Mouse (Mus musculus) heart, embryonic 14.5 days (tissue): Measurements from ENCODE around the gene Bpgm. TPM values are rescaled to one million over a fixed set of nuclear protein-coding genes. Genes with fewer than 3 reads are reported as not detected.

Experiments used
- ATAC-seq: fragments of 200-750 bp; cut with Nextera tagmentation; 2 replicates; pipeline ENCODE4 v1.8.0; 2017; ENCODE audit warnings: low read depth, moderate TSS enrichment; ENCODE audit not compliant: insufficient number of reproducible peaks, insufficient read depth, low FRiP score
- H3K27ac ChIP-seq, 2 experiments: fragments of 200-500 bp in 1 of 2; fragments of 300-500 bp in 1 of 2; sonication (generic) in 1 of 2; replicated peaks in 1 of 2; 2 replicates each; pipeline ENCODE4 v1.5.1; 2012 to 2014; ENCODE audit warnings: low read depth in 2 of 2, low read length in 2 of 2, control low read depth in 1 of 2, mild to moderate bottlenecking in 1 of 2, mixed read lengths in 1 of 2; ENCODE audit not compliant: control insufficient read depth in 1 of 2, insufficient read depth in 1 of 2
- H3K27me3 ChIP-seq: fragments of 300-500 bp; sonication (generic); 2 replicates; pipeline ENCODE4 v1.6.1; 2014; ENCODE audit warnings: mild to moderate bottlenecking, low read length, control low read depth; ENCODE audit not compliant: control insufficient read depth, insufficient read depth
- H3K36me3 ChIP-seq: fragments of 300-500 bp; sonication (generic); 2 replicates; pipeline ENCODE4 v1.6.1; 2014; ENCODE audit warnings: mild to moderate bottlenecking, control low read depth, low read length, mixed read lengths; ENCODE audit not compliant: control insufficient read depth, insufficient read depth
- H3K4me1 ChIP-seq, 2 experiments: fragments of 200-500 bp in 1 of 2; fragments of 300-500 bp in 1 of 2; sonication (generic) in 1 of 2; 2 replicates each; pipeline ENCODE4 v1.6.1; 2012 to 2014; ENCODE audit warnings: low read length in 2 of 2, control low read depth in 1 of 2, mixed read lengths in 1 of 2; ENCODE audit not compliant: control insufficient read depth in 2 of 2, insufficient read depth in 2 of 2
- H3K4me2 ChIP-seq: fragments of 300-500 bp; sonication (generic); 2 replicates; pipeline ENCODE4 v1.6.1; 2014; ENCODE audit warnings: mild to moderate bottlenecking, low read length
- H3K4me3 ChIP-seq, 2 experiments: fragments of 200-500 bp in 1 of 2; fragments of 300-500 bp in 1 of 2; sonication (generic) in 1 of 2; 2 replicates each; pipeline ENCODE4 v1.5.1; 2012 to 2014; ENCODE audit warnings: low read length in 2 of 2, mild to moderate bottlenecking in 2 of 2, control low read depth in 1 of 2, low read depth in 1 of 2, moderate library complexity in 1 of 2; ENCODE audit not compliant: control insufficient read depth in 1 of 2, insufficient read depth in 1 of 2
- H3K9ac ChIP-seq: fragments of 300-500 bp; sonication (generic); 2 replicates; pipeline ENCODE4 v1.6.1; 2014; ENCODE audit warnings: mild to moderate bottlenecking, low read length
- H3K9me3 ChIP-seq: fragments of 300-500 bp; sonication (generic); 2 replicates; pipeline ENCODE4 v1.6.1; 2016; ENCODE audit warnings: low read length, control low read depth; ENCODE audit not compliant: control insufficient read depth
- WGBS: fragments of 180-500 bp; shearing (Covaris S2); extraction: QIAGEN DNeasy Blood & Tissue Kit; methylation state at CpG from one replicate; pipeline ENCODE4 v1.1.7; 2014; 5-methylcytosine and 5-hydroxymethylcytosine counted together
- polyA plus RNA-seq: library from polyadenylated mRNA; unstranded; fragments of >200 nt; fragmentation: Nextera tagmentation; extraction: Ambion mirVana; gene quantifications from 2 replicates; pipeline ENCODE4 v1.2.1, GENCODE M21; 2014

Bpgm gene
- polyA plus RNA-seq, 1 experiment from 2014 or later: 40.1 TPM

- H3K9me3 ChIP-seq: no peaks in the 10 kb centered on the region
- no peaks in the 10 kb centered on the region for H3K27me3 ChIP-seq
- H3K9ac ChIP-seq: no peak overlapping the region
- H3K27ac ChIP-seq: no peak overlapping the region
- H3K4me3 ChIP-seq: no peak overlapping the region
- no peaks in the 10 kb centered on the region for H3K36me3 ChIP-seq
- 44% methylated on average over 6 of the region's 6 CpGs for WGBS
- no peak for ATAC-seq
- H3K4me1 ChIP-seq: peaks cover 6 to 19% of the 10 kb centered on the region in 2 experiments
- H3K4me2 ChIP-seq: no peak overlapping the region
These were observed 2.8 kb downstream of the Bpgm start for GRCm38 (mm10) chr6:34478677-34479360.

GRCm38 (mm10) chr6:34479531-34479930 lies 3.5 kb downstream of the Bpgm start:
- Histone ChIP-seq H3K36me3 (no peaks in the 10 kb centered on the region), H3K4me1 (peaks cover 6 to 19% of the 10 kb centered on the region in 2 experiments), H3K4me2 (no peak overlapping the region), H3K9ac (no peak overlapping the region), H3K27ac (no peak overlapping the region), H3K27me3 (no peaks in the 10 kb centered on the region), H3K4me3 (no peak overlapping the region), H3K9me3 (no peaks in the 10 kb centered on the region)
- 44% methylated on average over 8 of the region's 8 CpGs for WGBS
- no peak for ATAC-seq

- H3K9me3 ChIP-seq: no peaks in the 10 kb centered on the region
- H3K4me1 ChIP-seq: peaks cover 6 to 14% of the 10 kb centered on the region in 2 experiments
- WGBS: 31% methylated on average over 4 of the region's 4 CpGs
- H3K4me3 ChIP-seq: no peak overlapping the region
- no peaks in the 10 kb centered on the region for H3K36me3 ChIP-seq
- no peak for ATAC-seq
- no peaks in the 10 kb centered on the region for H3K27me3 ChIP-seq
- H3K27ac ChIP-seq: no peak overlapping the region
- H3K9ac ChIP-seq: no peak overlapping the region
- no peak overlapping the region for H3K4me2 ChIP-seq
These were observed 4.7 kb downstream of the Bpgm start for GRCm38 (mm10) chr6:34480749-34481148.

- Histone ChIP-seq H3K4me2 (no peak overlapping the region), H3K4me1 (peaks cover 7 to 14% of the 10 kb centered on the region in 2 experiments), H3K27me3 (no peaks in the 10 kb centered on the region), H3K36me3 (no peaks in the 10 kb centered on the region), H3K9me3 (no peaks in the 10 kb centered on the region), H3K4me3 (no peak overlapping the region), H3K27ac (no peak overlapping the region), H3K9ac (no peak overlapping the region)
- 75% methylated on average over 6 of the region's 6 CpGs for WGBS
- ATAC-seq: no peak
These were observed 5.3 kb downstream of the Bpgm start for GRCm38 (mm10) chr6:34481349-34481748.

- ATAC-seq: no peak
- Histone ChIP-seq H3K9ac (no peak overlapping the region), H3K4me2 (no peak overlapping the region), H3K27ac (no peak overlapping the region), H3K4me1 (peaks cover 6 to 7% of the 10 kb centered on the region in 2 experiments), H3K4me3 (no peak overlapping the region), H3K36me3 (0 out of 2 replicates have a peak, but pooled peaks cover 3% of the 10 kb centered on the region), H3K27me3 (no peaks in the 10 kb centered on the region), H3K9me3 (no peaks in the 10 kb centered on the region)
- 68% methylated on average over 4 of the region's 4 CpGs for WGBS
These were observed 6.8 kb downstream of the Bpgm start for GRCm38 (mm10) chr6:34482842-34483241.

- Histone ChIP-seq H3K9me3 (no peaks in the 10 kb centered on the region), H3K4me1 (peaks cover 6 to 7% of the 10 kb centered on the region in 2 experiments), H3K27ac (no peak overlapping the region), H3K4me3 (no peak overlapping the region), H3K4me2 (no peak overlapping the region), H3K27me3 (no peaks in the 10 kb centered on the region), H3K9ac (no peak overlapping the region), H3K36me3 (0 out of 2 replicates have a peak, but pooled peaks cover 4% of the 10 kb centered on the region)
- ATAC-seq: no peak
- 82% methylated on average over 5 of the region's 5 CpGs for WGBS
These were observed 7.4 kb downstream of the Bpgm start for GRCm38 (mm10) chr6:34483390-34483789.

- Histone ChIP-seq H3K27me3 (no peaks in the 10 kb centered on the region), H3K4me2 (no peak overlapping the region), H3K9ac (no peak overlapping the region), H3K4me1 (peaks cover 6 to 7% of the 10 kb centered on the region in 2 experiments), H3K9me3 (no peaks in the 10 kb centered on the region), H3K27ac (no peak overlapping the region), H3K4me3 (no peak overlapping the region), H3K36me3 (0 out of 2 replicates have a peak, but pooled peaks cover 4% of the 10 kb centered on the region)
- no peak for ATAC-seq
- 90% methylated on average over 7 of the region's 7 CpGs for WGBS
These were observed 7.8 kb downstream of the Bpgm start for GRCm38 (mm10) chr6:34483811-34484210.
